15 mouse cellular contexts compared by ENCODE assay signal in the genomic region with DNA sequence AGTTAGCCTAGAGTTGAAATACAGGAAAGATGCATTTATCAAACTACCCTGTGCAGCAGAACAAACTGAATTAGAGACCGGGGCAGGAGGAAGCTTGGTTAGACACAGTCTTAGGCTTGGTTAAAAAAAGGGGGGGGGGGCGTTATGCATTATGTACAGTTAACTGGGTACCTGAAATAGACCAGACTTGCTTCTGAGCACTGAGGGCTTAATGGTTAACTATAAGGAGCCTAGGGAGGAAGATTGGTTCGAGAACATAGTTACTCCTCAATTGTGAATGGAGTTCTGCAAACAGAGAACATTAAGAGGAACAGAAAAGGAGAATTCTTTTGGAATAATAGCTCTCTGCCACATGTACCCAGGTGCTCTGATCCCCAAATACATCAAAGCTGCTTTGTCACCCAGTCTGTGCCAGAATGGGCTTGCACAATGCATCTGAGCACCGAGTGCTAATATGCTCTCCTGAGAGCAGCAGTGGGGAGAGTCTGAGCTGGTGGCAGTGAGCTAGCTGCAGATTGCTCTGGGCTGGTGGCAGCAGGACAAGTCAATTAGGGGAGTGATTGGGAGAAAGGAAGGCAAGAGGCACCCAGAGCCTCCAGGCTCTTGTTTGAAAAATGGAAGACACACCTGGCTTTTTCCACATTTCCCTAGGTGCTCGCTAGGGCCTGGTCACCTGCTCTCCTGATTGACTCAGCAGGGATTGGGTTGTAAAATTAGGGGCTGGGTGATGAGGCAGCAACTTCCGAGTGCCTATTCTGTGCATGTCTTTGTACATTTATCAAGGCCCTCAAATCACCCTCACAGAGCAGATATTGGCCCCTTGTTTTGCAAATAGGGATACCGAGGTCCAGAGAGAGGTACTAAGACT.
DNase-seq lines count a peak whose midpoint lies in the region; ATAC-seq and TF ChIP-seq lines count a peak whose summit lies in the region.
"Had no signal": no experiment of that assay in that cellular context is flagged by ENCODE, and none has a peak within 500 bp of the region (broad histone marks: within the 10 kb centered on the region; RNA-seq: fewer than 3 reads in every experiment).

No protein-coding gene starts in this region.

- no peak for TF ChIP-seq POLR2A in brain, embryonic 14.5 days (IDR thresholded peaks at IDR 0.05; ENCODE audit: borderline replicate concordance, extremely low read depth, insufficient read depth, insufficient read length, poor library complexity, severe bottlenecking)

- H3K4me3 ChIP-seq in forebrain, embryonic 14.5 days (ENCODE audit: low read depth, low read length), result no peak overlapping the region
- no peak overlapping the region for H3K4me3 ChIP-seq in forebrain, embryonic 16.5 days (replicated peaks; ENCODE audit: low read length)
- no peak overlapping the region for H3K4me3 ChIP-seq in lung, embryonic 16.5 days (ENCODE audit: low read length)
- no peak overlapping the region for H3K4me3 ChIP-seq in hindbrain, embryonic 16.5 days (ENCODE audit: low read length)
- H3K4me3 ChIP-seq: gastrocnemius, adult 2 months; limb, embryonic 10.5 days had no signal

- TF ChIP-seq CTCF in brain, embryonic 14.5 days (IDR thresholded peaks at IDR 0.05; ENCODE audit: borderline replicate concordance, extremely low read depth, insufficient read depth, insufficient read length), result no peak

- H3K4me2 ChIP-seq in forebrain, embryonic 14.5 days (ENCODE audit: low read length), result no peak overlapping the region
- no peak overlapping the region for H3K4me2 ChIP-seq in forebrain, embryonic 16.5 days (ENCODE audit: low read length)
- no peak overlapping the region for H3K4me2 ChIP-seq in lung, embryonic 16.5 days (ENCODE audit: low read depth, low read length)
- no peak overlapping the region for H3K4me2 ChIP-seq in hindbrain, embryonic 16.5 days (ENCODE audit: low read length)

- whole genome bisulfite sequencing in forebrain, embryonic 14.5 days, result 44% methylated on average over 7 of the region's 7 CpGs
- WGBS in forebrain, embryonic 16.5 days, result 47% methylated on average over 7 of the region's 7 CpGs
- 39% methylated on average over 7 of the region's 7 CpGs for WGBS in lung, embryonic 16.5 days
- WGBS in hindbrain, embryonic 16.5 days, result 43% methylated on average over 7 of the region's 7 CpGs

- no peaks in the 10 kb centered on the region for H3K36me3 ChIP-seq in forebrain, embryonic 14.5 days (ENCODE audit: control insufficient read depth, insufficient read depth, low read length)
- no peaks in the 10 kb centered on the region for H3K36me3 ChIP-seq in forebrain, embryonic 16.5 days (ENCODE audit: control insufficient read depth, insufficient read depth)
- H3K36me3 ChIP-seq in lung, embryonic 16.5 days (ENCODE audit: control insufficient read depth, insufficient read depth, low read length), result no peaks in the 10 kb centered on the region
- no peaks in the 10 kb centered on the region for H3K36me3 ChIP-seq in hindbrain, embryonic 16.5 days (ENCODE audit: control insufficient read depth, insufficient read depth, low read length)
- H3K36me3 ChIP-seq: limb, embryonic 10.5 days had no signal

- 0 out of 2 replicates have a peak, but pooled peaks have one; percentile 34 for ATAC-seq in forebrain, embryonic 14.5 days
- no peak for ATAC-seq in forebrain, embryonic 16.5 days
- ATAC-seq in lung, embryonic 16.5 days (ENCODE audit: low read depth), result peak; percentile 86
- ATAC-seq in hindbrain, embryonic 16.5 days, result peak; percentile 67
- ATAC-seq: CD4-positive, CD25-positive, alpha-beta regulatory T cell, adult 4 months had no signal

- H3K9ac ChIP-seq in forebrain, embryonic 14.5 days (ENCODE audit: low read length), result no peak overlapping the region
- H3K9ac ChIP-seq in forebrain, embryonic 16.5 days (replicated peaks; ENCODE audit: low read depth, low read length), result no peak overlapping the region
- H3K9ac ChIP-seq in lung, embryonic 16.5 days (ENCODE audit: low read length), result no peak overlapping the region
- H3K9ac ChIP-seq in hindbrain, embryonic 16.5 days (ENCODE audit: low read depth, low read length), result no peak overlapping the region
- H3K9ac ChIP-seq: liver, embryonic 14.5 days had no signal

- no peak overlapping the region for H3K27ac ChIP-seq in forebrain, embryonic 14.5 days (ENCODE audit: low read depth, low read length)
- H3K27ac ChIP-seq in forebrain, embryonic 16.5 days (ENCODE audit: low read length), result no peak overlapping the region
- peak overlapping the region; percentile 41; the same call in 1 of the 2 replicates for H3K27ac ChIP-seq in lung, embryonic 16.5 days (ENCODE audit: low read length)
- H3K27ac ChIP-seq in hindbrain, embryonic 16.5 days (ENCODE audit: low read depth, low read length), result no peak overlapping the region
- H3K27ac ChIP-seq: gastrocnemius, adult 2 months; limb, embryonic 10.5 days; liver, embryonic 14.5 days had no signal

- H3K9me3 ChIP-seq in forebrain, embryonic 14.5 days (replicated peaks; ENCODE audit: control insufficient read depth, low read length), result no peaks in the 10 kb centered on the region
- no peaks in the 10 kb centered on the region for H3K9me3 ChIP-seq in forebrain, embryonic 16.5 days (ENCODE audit: control insufficient read depth, low read length)
- H3K9me3 ChIP-seq in lung, embryonic 16.5 days (ENCODE audit: control insufficient read depth, low read length), result no peaks in the 10 kb centered on the region
- H3K9me3 ChIP-seq in hindbrain, embryonic 16.5 days (ENCODE audit: control insufficient read depth, low read length), result no peaks in the 10 kb centered on the region
- H3K9me3 ChIP-seq: limb, embryonic 10.5 days had no signal

- H3K4me1 ChIP-seq in forebrain, embryonic 14.5 days (ENCODE audit: control insufficient read depth, insufficient read depth, low read length), result no peaks in the 10 kb centered on the region; the same call in 1 of the 2 replicates
- no peaks in the 10 kb centered on the region for H3K4me1 ChIP-seq in forebrain, embryonic 16.5 days (replicated peaks; ENCODE audit: control insufficient read depth, insufficient read depth, low read length)
- H3K4me1 ChIP-seq in lung, embryonic 16.5 days (replicated peaks; ENCODE audit: control insufficient read depth, insufficient read depth, low read length), result peaks cover under 1% of the 10 kb centered on the region; the same call in 1 of the 2 replicates
- H3K4me1 ChIP-seq in hindbrain, embryonic 16.5 days (ENCODE audit: control insufficient read depth, insufficient read depth, low read depth, low read length), result no peaks in the 10 kb centered on the region
- H3K4me1 ChIP-seq: limb, embryonic 10.5 days had no signal

- no peak for DNase-seq in forebrain, embryonic 14.5 days (ENCODE audit: low spot score)
- no peak for DNase-seq in lung, postnatal 4 days
- DNase-seq in brain, embryonic 14.5 days (ENCODE audit: low read depth), result peak; percentile 52
- no peak for DNase-seq in layer of hippocampus, adult 9-11 months
- DNase-seq: gastrocnemius, adult 2 months; heart, postnatal 36 days; kidney, adult 9 months; right cerebral cortex, postnatal 25 days; thymus, postnatal 4 days had no signal

- H3K27me3 ChIP-seq in forebrain, embryonic 14.5 days (replicated peaks; ENCODE audit: control insufficient read depth, insufficient read depth, low read length), result no peaks in the 10 kb centered on the region
- no peaks in the 10 kb centered on the region for H3K27me3 ChIP-seq in forebrain, embryonic 16.5 days (replicated peaks; ENCODE audit: control insufficient read depth, insufficient read depth, low read length)
- no peaks in the 10 kb centered on the region for H3K27me3 ChIP-seq in lung, embryonic 16.5 days (ENCODE audit: control insufficient read depth, insufficient read depth, low read depth, low read length)
- H3K27me3 ChIP-seq in hindbrain, embryonic 16.5 days (replicated peaks; ENCODE audit: control insufficient read depth, insufficient read depth, low read length), result no peaks in the 10 kb centered on the region
